Mouse (Mus musculus) lung, postnatal 0 days (tissue): ENCODE results near the gene Dpm3. TPM values are rescaled to one million over a fixed set of nuclear protein-coding genes. Genes with fewer than 3 reads are reported as not detected.
A peak's percentile ranks its signal among the peaks of the same experiment; 100 is the strongest.
"Not testable (repeated sequence)": the region's sequence is repeated elsewhere in the genome, so short reads cannot be mapped to it uniquely, and the experiment has no call there.

ENCODE experiments used
- ATAC-seq: fragments of 200-750 bp; cut with Nextera tagmentation; 2 replicates; pipeline ENCODE4 v1.8.0; 2017; ENCODE audit warnings: moderate library complexity
- DNase-seq: peaks from one replicate; pipeline ENCODE4 v3.0.0-alpha.2; 2016; ENCODE audit warnings: low spot score
- H3K27ac ChIP-seq: fragments of 300-500 bp; sonication (generic); 2 replicates; pipeline ENCODE4 v1.5.1; 2014; ENCODE audit warnings: antibody characterized with exemption, mild to moderate bottlenecking, low read length, mixed read lengths
- H3K27me3 ChIP-seq: fragments of 300-500 bp; sonication (generic); replicated peaks from 2 replicates; pipeline ENCODE4 v1.6.1; 2014; ENCODE audit warnings: low read length, mixed read lengths; ENCODE audit not compliant: insufficient read depth
- H3K36me3 ChIP-seq: fragments of 300-500 bp; sonication (generic); 2 replicates; pipeline ENCODE4 v1.6.1; 2014; ENCODE audit warnings: low read length, mixed read lengths; ENCODE audit not compliant: insufficient read depth
- H3K4me1 ChIP-seq: fragments of 300-500 bp; sonication (generic); 2 replicates; pipeline ENCODE4 v1.6.1; 2014; ENCODE audit warnings: antibody characterized with exemption, low read depth, low read length, mixed read lengths; ENCODE audit not compliant: insufficient read depth
- H3K4me2 ChIP-seq: fragments of 300-500 bp; sonication (generic); replicated peaks from 2 replicates; pipeline ENCODE4 v1.6.1; 2014; ENCODE audit warnings: low read depth, mild to moderate bottlenecking, low read length, moderate library complexity, mixed read lengths
- H3K4me3 ChIP-seq: fragments of 300-500 bp; sonication (generic); 2 replicates; pipeline ENCODE4 v1.5.1; 2014; ENCODE audit warnings: low read depth, low read length
- H3K9ac ChIP-seq: fragments of 300-500 bp; sonication (generic); replicated peaks from 2 replicates; pipeline ENCODE4 v1.6.1; 2014; ENCODE audit warnings: low read depth, mild to moderate bottlenecking
- H3K9me3 ChIP-seq: fragments of 300-500 bp; sonication (generic); 2 replicates; pipeline ENCODE4 v1.6.1; 2016; ENCODE audit warnings: low read length, mixed read lengths
- CTCF ChIP-seq: IDR thresholded peaks from 2 replicates; pipeline ENCODE4 v1.5.1; 2016; ENCODE audit warnings: antibody characterized with exemption, mild to moderate bottlenecking
- EP300 ChIP-seq: IDR thresholded peaks from 2 replicates; pipeline ENCODE4 v1.6.1; 2016; ENCODE audit warnings: antibody characterized with exemption, mild to moderate bottlenecking, control low read depth
- WGBS: fragments of 180-500 bp; shearing (Covaris S2); extraction: QIAGEN DNeasy Blood & Tissue Kit; methylation state at CpG from one replicate; pipeline ENCODE4 v1.1.7; 2014; 5-methylcytosine and 5-hydroxymethylcytosine counted together
- polyA plus RNA-seq: library from polyadenylated mRNA; unstranded; fragments of >200 nt; fragmentation: Nextera tagmentation; extraction: Ambion mirVana; gene quantifications from 2 replicates; pipeline ENCODE4 v1.2.1, GENCODE M21; 2015

Dpm3 gene
- polyA plus RNA-seq, 1 experiment from 2014 or later, result 136 TPM

- peaks cover 12% of the 10 kb centered on the region; the same call in 1 of the 2 replicates for H3K4me1 ChIP-seq
- H3K27ac ChIP-seq, result no peak overlapping the region; the same call in 1 of the 2 replicates
- H3K27me3 ChIP-seq, result no peaks in the 10 kb centered on the region
- H3K9me3 ChIP-seq, result no peaks in the 10 kb centered on the region
- H3K4me2 ChIP-seq, result peak overlapping the region; percentile 69; the same call in 1 of the 2 replicates
- no peak overlapping the region for H3K9ac ChIP-seq
- 0% methylated on average over 6 of the region's 6 CpGs for whole genome bisulfite sequencing
- TF ChIP-seq CTCF (peak; percentile 97), EP300 (no peak)
- H3K4me3 ChIP-seq, result 0 out of 2 replicates have a peak overlapping the region, but pooled peaks have one; percentile 14
- ATAC-seq, result 0 out of 2 replicates have a peak, but pooled peaks have one; percentile 9
- H3K36me3 ChIP-seq, result no peaks in the 10 kb centered on the region
- peak; percentile 93 for DNase-seq
Measured at GRCm38 (mm10) chr3:89215853-89216252, 43.3 kb upstream of the Dpm3 start.

GRCm38 (mm10) chr3:89216407-89216806 is 42.8 kb upstream of the Dpm3 start:
- H3K27ac ChIP-seq, DNase-seq, ATAC-seq, H3K27me3 ChIP-seq, H3K4me2 ChIP-seq, H3K4me3 ChIP-seq, H3K9ac ChIP-seq, H3K36me3 ChIP-seq, H3K9me3 ChIP-seq: not testable (repeated sequence)
- WGBS, result 73% methylated on average over 7 of the region's 7 CpGs
- peaks cover 12% of the 10 kb centered on the region; the same call in 1 of the 2 replicates for H3K4me1 ChIP-seq

DNA sequence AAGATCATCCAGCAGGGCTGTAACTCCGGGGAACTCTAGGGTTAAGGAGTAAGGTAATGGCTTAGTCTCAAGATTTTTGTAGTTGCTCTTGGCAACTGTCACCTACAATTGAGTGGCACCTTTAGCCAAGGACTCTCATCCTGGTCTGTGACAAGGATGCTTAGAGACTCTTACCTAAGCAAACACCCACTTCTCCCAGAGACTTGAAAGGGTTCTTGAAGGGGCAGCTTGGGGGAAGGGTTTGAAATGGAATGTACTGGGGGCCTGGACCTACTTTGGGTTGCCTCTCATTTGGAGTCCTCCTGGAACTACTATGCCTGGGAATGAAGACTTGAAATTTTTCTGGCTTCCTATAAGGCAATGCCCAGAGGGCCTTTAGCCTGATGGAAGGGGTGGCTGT is 40.9 kb upstream of the Dpm3 start:
- no peak overlapping the region for H3K4me3 ChIP-seq
- no peaks in the 10 kb centered on the region for H3K9me3 ChIP-seq
- TF ChIP-seq EP300, result peak; percentile 91
- no peak for TF ChIP-seq CTCF
- WGBS, result 61% methylated on average over 1 of the region's 1 CpGs
- H3K9ac ChIP-seq, result no peak overlapping the region
- ATAC-seq (peak; percentile 52), DNase-seq (peak; percentile 91)
- no peaks in the 10 kb centered on the region for H3K27me3 ChIP-seq
- peaks cover 9% of the 10 kb centered on the region; the same call in 1 of the 2 replicates for H3K4me1 ChIP-seq
- peak overlapping the region; percentile 25; the same call in 1 of the 2 replicates for H3K4me2 ChIP-seq
- no peaks in the 10 kb centered on the region for H3K36me3 ChIP-seq
- 0 out of 2 replicates have a peak overlapping the region, but pooled peaks have one; percentile 51 for H3K27ac ChIP-seq

- Histone ChIP-seq H3K36me3 (no peaks in the 10 kb centered on the region), H3K4me3 (no peak overlapping the region), H3K4me2 (no peak overlapping the region), H3K9ac (no peak overlapping the region), H3K4me1 (peaks cover 8% of the 10 kb centered on the region; the same call in 1 of the 2 replicates), H3K9me3 (no peaks in the 10 kb centered on the region), H3K27ac (0 out of 2 replicates have a peak overlapping the region, but pooled peaks have one; percentile 51), H3K27me3 (no peaks in the 10 kb centered on the region)
- ATAC-seq (no peak), DNase-seq (no peak)
- no peak for TF ChIP-seq CTCF
- TF ChIP-seq EP300, result no peak
- 15% methylated on average over 8 of the region's 8 CpGs for WGBS
Measured at GRCm38 (mm10) chr3:89219546-89219945, 39.6 kb upstream of the Dpm3 start.

DNA sequence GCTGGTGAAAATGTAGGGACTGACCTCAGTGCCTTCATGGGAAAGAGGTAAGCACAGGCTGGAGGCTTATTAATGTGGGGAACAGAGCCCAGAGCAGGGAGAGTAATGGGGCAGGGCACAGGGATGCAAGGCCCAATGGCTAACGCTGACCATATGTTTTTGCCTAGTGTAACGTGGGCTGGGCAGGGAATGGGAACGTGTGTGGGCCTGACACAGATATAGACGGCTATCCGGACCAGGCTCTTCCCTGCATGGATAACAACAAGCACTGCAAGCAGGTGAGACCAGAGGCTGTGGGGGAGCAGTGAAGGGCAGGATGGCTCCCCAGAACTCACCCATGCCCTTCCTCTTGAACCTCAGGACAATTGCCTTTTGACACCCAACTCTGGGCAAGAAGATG is 38.0 kb upstream of the Dpm3 start:
- H3K4me3 ChIP-seq, result no peak overlapping the region
- H3K4me2 ChIP-seq, result no peak overlapping the region
- H3K27me3 ChIP-seq, result no peaks in the 10 kb centered on the region
- ATAC-seq (no peak), DNase-seq (no peak)
- no peak overlapping the region for H3K27ac ChIP-seq
- H3K4me1 ChIP-seq, result peaks cover 2% of the 10 kb centered on the region; the same call in 1 of the 2 replicates
- no peaks in the 10 kb centered on the region for H3K36me3 ChIP-seq
- 73% methylated on average over 5 of the region's 5 CpGs for WGBS
- H3K9me3 ChIP-seq, result no peaks in the 10 kb centered on the region
- TF ChIP-seq CTCF (no peak), EP300 (no peak)
- H3K9ac ChIP-seq, result no peak overlapping the region

DNA sequence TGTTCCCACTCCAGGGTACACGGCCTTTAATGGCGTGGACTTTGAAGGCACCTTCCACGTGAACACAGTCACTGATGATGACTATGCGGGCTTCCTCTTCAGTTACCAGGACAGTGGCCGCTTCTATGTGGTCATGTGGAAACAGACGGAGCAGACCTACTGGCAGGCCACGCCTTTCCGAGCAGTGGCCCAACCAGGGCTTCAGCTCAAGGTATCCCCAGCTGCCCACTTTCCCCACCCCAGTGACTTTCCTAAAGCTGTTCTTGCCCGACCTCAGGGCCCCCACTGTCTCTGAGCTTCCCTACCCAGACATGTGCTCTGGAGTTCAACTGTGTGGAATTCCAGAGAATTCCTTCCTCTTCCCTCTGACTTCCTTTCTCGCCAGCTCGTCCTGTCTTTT is 34.4 kb upstream of the Dpm3 start:
- H3K27me3 ChIP-seq, result no peaks in the 10 kb centered on the region
- no peak overlapping the region for H3K4me3 ChIP-seq
- H3K4me1 ChIP-seq, result peaks cover 11% of the 10 kb centered on the region
- no peak overlapping the region for H3K9ac ChIP-seq
- H3K9me3 ChIP-seq, result no peaks in the 10 kb centered on the region
- 55% methylated on average over 11 of the region's 11 CpGs for WGBS
- TF ChIP-seq CTCF (no peak), EP300 (no peak)
- DNase-seq (no peak), ATAC-seq (no peak)
- no peaks in the 10 kb centered on the region for H3K36me3 ChIP-seq
- no peak overlapping the region for H3K27ac ChIP-seq
- peak overlapping the region; percentile 27; the same call in 1 of the 2 replicates for H3K4me2 ChIP-seq
